Comparison of ENCODE assay signal across 11 mouse cellular contexts in the genomic region with DNA sequence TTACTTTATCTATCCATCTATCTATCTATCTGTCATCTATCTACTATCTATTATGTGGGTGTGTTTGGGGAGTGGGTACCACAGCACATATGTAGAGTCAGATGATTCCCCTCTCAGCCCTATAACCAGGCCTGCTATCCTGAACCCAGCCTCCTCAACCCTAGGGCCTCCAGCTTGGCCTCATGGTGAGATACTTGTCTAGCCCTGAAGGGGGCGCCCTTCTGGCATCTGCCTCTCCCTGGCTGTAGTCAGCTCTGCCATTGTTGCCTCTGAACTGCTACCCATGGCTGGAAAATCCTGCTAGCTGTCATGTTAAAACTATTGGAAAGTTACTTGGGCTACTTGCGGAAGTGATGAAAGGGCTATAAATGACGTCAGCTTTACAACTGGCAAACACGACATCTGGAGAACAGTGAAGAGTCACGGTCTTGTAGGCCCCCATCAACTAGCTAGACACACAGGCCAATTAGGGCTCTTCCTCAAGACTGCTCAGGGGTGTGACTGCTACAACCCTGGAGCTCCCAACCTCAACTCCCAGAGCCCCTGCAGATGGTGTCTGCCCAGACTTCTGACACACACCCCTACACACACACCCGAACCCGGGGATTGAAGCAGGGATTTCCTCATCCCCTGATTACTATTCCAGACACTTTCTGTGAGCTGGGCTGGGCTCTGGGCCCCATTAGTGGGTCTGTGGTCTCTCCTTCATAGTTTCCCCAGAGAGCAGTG.
DNase-seq lines count a peak whose midpoint lies in the region; ATAC-seq and TF ChIP-seq lines count a peak whose summit lies in the region.
"Had no signal": no experiment of that assay in that cellular context is flagged by ENCODE, and none has a peak within 500 bp of the region (broad histone marks: within the 10 kb centered on the region; RNA-seq: fewer than 3 reads in every experiment).

No protein-coding gene starts in this region.

- peak; percentile 62 for TF ChIP-seq CTCF in liver, embryonic 14.5 days (IDR thresholded peaks at IDR 0.05; ENCODE audit: low read depth)

- 56% methylated on average over 7 of the region's 7 CpGs for WGBS in liver, embryonic 14.5 days (ENCODE audit: insufficient replicate concordance)
- 71% methylated on average over 7 of the region's 7 CpGs for WGBS in stomach, embryonic 15.5 days

- no peaks in the 10 kb centered on the region for H3K36me3 ChIP-seq in liver, embryonic 14.5 days (replicated peaks; ENCODE audit: control insufficient read depth, insufficient read depth, low read depth)
- H3K36me3 ChIP-seq in stomach, embryonic 15.5 days: no peaks in the 10 kb centered on the region
- H3K36me3 ChIP-seq: forebrain, embryonic 10.5 days; heart, embryonic 15.5 days had no signal

- no peak overlapping the region for H3K27ac ChIP-seq in liver, embryonic 14.5 days
- no peak overlapping the region for H3K27ac ChIP-seq in stomach, embryonic 15.5 days
- H3K27ac ChIP-seq: forebrain, embryonic 10.5 days; heart, embryonic 15.5 days had no signal

- no peak for TF ChIP-seq EP300 in liver, embryonic 14.5 days (IDR thresholded peaks at IDR 0.05; ENCODE audit: low read depth)

- no peaks in the 10 kb centered on the region for H3K27me3 ChIP-seq in liver, embryonic 14.5 days (ENCODE audit: control insufficient read depth, insufficient read depth, low read length)
- no peaks in the 10 kb centered on the region for H3K27me3 ChIP-seq in stomach, embryonic 15.5 days (replicated peaks)
- H3K27me3 ChIP-seq: heart, embryonic 15.5 days had no signal

- H3K4me3 ChIP-seq in liver, embryonic 14.5 days (ENCODE audit: insufficient read depth in 1 of 2, low read depth in 2 of 2, low read length in 2 of 2): no peak overlapping the region
- H3K4me3 ChIP-seq in stomach, embryonic 15.5 days (replicated peaks): no peak overlapping the region
- H3K4me3 ChIP-seq: forebrain, embryonic 10.5 days; heart, embryonic 15.5 days had no signal

- no peak overlapping the region for H3K4me2 ChIP-seq in liver, embryonic 14.5 days (ENCODE audit: low read depth)
- H3K4me2 ChIP-seq in stomach, embryonic 15.5 days: no peak overlapping the region
- H3K4me2 ChIP-seq: heart, embryonic 15.5 days had no signal

- H3K4me1 ChIP-seq in liver, embryonic 14.5 days (replicated peaks; ENCODE audit: control insufficient read depth in 2 of 2, insufficient read depth in 2 of 2, low read length in 1 of 2): no peaks in the 10 kb centered on the region
- H3K4me1 ChIP-seq in stomach, embryonic 15.5 days: no peaks in the 10 kb centered on the region
- H3K4me1 ChIP-seq: heart, embryonic 15.5 days had no signal

- H3K9ac ChIP-seq in liver, embryonic 14.5 days (replicated peaks): no peak overlapping the region
- no peak overlapping the region for H3K9ac ChIP-seq in stomach, embryonic 15.5 days
- H3K9ac ChIP-seq: heart, embryonic 15.5 days had no signal

- DNase-seq in liver, embryonic 14.5 days (ENCODE audit: low read depth in 3 of 3, low spot score in 3 of 3): no peak
- no peak for DNase-seq in liver
- DNase-seq in NIH3T3 (ENCODE audit: low read depth): peak; percentile 7
- peak; percentile 15 for DNase-seq in induced T-regulatory cell, adult 2 months (ENCODE audit: low read depth)
- no peak for DNase-seq in gastrocnemius, postnatal 10 days
- no peak for DNase-seq in frontal cortex, adult 2 months (ENCODE audit: extremely low spot score in 1 of 2, low spot score in 1 of 2)
- DNase-seq in heart, adult 11 months: no peak
- DNase-seq: right cerebral cortex, postnatal 14 days had no signal

- no peaks in the 10 kb centered on the region for H3K9me3 ChIP-seq in liver, embryonic 14.5 days (ENCODE audit: control insufficient read depth, low read length)
- H3K9me3 ChIP-seq in stomach, embryonic 15.5 days: no peaks in the 10 kb centered on the region
- H3K9me3 ChIP-seq: forebrain, embryonic 10.5 days; heart, embryonic 15.5 days had no signal

- ATAC-seq in liver, embryonic 14.5 days (ENCODE audit: insufficient read depth): no peak
- peak; percentile 27; the same call in 1 of the 2 replicates for ATAC-seq in stomach, embryonic 15.5 days (ENCODE audit: insufficient read depth, low FRiP score, low read depth)

Comparison
In these comparisons a context has a peak if more than half of its experiments do, and no peak if none do; other contexts are left out.
1. DNase-seq: peak in NIH3T3 (single experiment) and induced T-regulatory cell, adult 2 months (single experiment); none in liver, embryonic 14.5 days (0 of 3), liver (single experiment), gastrocnemius, postnatal 10 days (single experiment), frontal cortex, adult 2 months (0 of 2) and heart, adult 11 months (single experiment).